Mouse (Mus musculus) heart, adult 11 months (tissue): ENCODE results near the gene Pde4c.

Source experiments
- DNase-seq: peaks from one replicate; pipeline ENCODE4 v3.0.0; 2022

Pde4c gene

GRCm38 (mm10) chr8:70698310-70699109, 25.0 kb upstream of the Pde4c start, which contains the start of gene Jund:
TSS of gene Jund (plus strand) at chr8:70698949.
- peak; percentile 100 for DNase-seq

GRCm38 (mm10) chr8:70699116-70699833, 24.2 kb upstream of the Pde4c start:
- DNase-seq = no peak

GRCm38 (mm10) chr8:70699834-70700554, 23.5 kb upstream of the Pde4c start:
- peak; percentile 99 for DNase-seq

- DNase-seq = peak; percentile 99
These were observed 23.0 kb upstream of the Pde4c start for GRCm38 (mm10) chr8:70700555-70700922.

GRCm38 (mm10) chr8:70701048-70701981, 22.2 kb upstream of the Pde4c start:
- DNase-seq = peak; percentile 96

GRCm38 (mm10) chr8:70701982-70702841, 21.3 kb upstream of the Pde4c start:
- peak; percentile 95 for DNase-seq

- peak; percentile 99 for DNase-seq
These were observed 20.7 kb upstream of the Pde4c start for GRCm38 (mm10) chr8:70702842-70703182.

GRCm38 (mm10) chr8:70703287-70703686, 20.2 kb upstream of the Pde4c start, which contains the start of gene Iqcn:
TSS of gene Iqcn (plus strand) at chr8:70703457.
- DNase-seq = peak; percentile 95

- peak; percentile 93 for DNase-seq
These were observed 15.2 kb upstream of the Pde4c start for GRCm38 (mm10) chr8:70708281-70708680.

- DNase-seq = peak; percentile 91
These were observed 13.7 kb upstream of the Pde4c start for GRCm38 (mm10) chr8:70709794-70710193.

- DNase-seq = peak; percentile 97
These were observed 13.2 kb upstream of the Pde4c start for GRCm38 (mm10) chr8:70710296-70710695.

- DNase-seq = peak; percentile 93
These were observed 12.5 kb upstream of the Pde4c start for GRCm38 (mm10) chr8:70711041-70711440.

GRCm38 (mm10) chr8:70713991-70714390, 9.5 kb upstream of the Pde4c start:
- peak; percentile 92 for DNase-seq

- DNase-seq = peak; percentile 87
These were observed 8.4 kb upstream of the Pde4c start for GRCm38 (mm10) chr8:70715086-70715485.

GRCm38 (mm10) chr8:70716521-70717400, 6.8 kb upstream of the Pde4c start:
- peak; percentile 92 for DNase-seq

- DNase-seq = peak; percentile 95
These were observed 5.2 kb upstream of the Pde4c start, which contains the start of gene Gm3336 for GRCm38 (mm10) chr8:70718297-70718696. TSS of gene Gm3336 (plus strand) at chr8:70718543.

GRCm38 (mm10) chr8:70719796-70720270, 3.7 kb upstream of the Pde4c start:
- peak; percentile 95 for DNase-seq

GRCm38 (mm10) chr8:70720739-70721138, 2.8 kb upstream of the Pde4c start:
- DNase-seq = peak; percentile 96

GRCm38 (mm10) chr8:70721601-70722000, 1.9 kb upstream of the Pde4c start:
- peak; percentile 93 for DNase-seq

- peak; percentile 76 for DNase-seq
These were observed 696 bp downstream of the Pde4c start for GRCm38 (mm10) chr8:70724216-70724615.
